31 mouse cellular contexts compared by ENCODE assay signal in genomic region chr5:91048397-91048796, GRCm38 (mm10). TPM values are rescaled to one million over a fixed set of nuclear protein-coding genes. Genes with fewer than 3 reads are reported as not detected.
DNase-seq lines count a peak whose midpoint lies in the region; ATAC-seq and TF ChIP-seq lines count a peak whose summit lies in the region.
"Had no signal": no experiment of that assay in that cellular context is flagged by ENCODE, and none has a peak within 500 bp of the region (broad histone marks: within the 10 kb centered on the region; RNA-seq: fewer than 3 reads in every experiment).

No protein-coding gene starts in this region.

- no peak overlapping the region for H3K4me3 ChIP-seq in lung, embryonic 14.5 days (ENCODE audit: low read depth, low read length)
- no peak overlapping the region for H3K4me3 ChIP-seq in lung, postnatal 0 days (ENCODE audit: low read depth, low read length)
- no peak overlapping the region for H3K4me3 ChIP-seq in stomach, embryonic 15.5 days (replicated peaks)
- H3K4me3 ChIP-seq: embryonic facial prominence, embryonic 12.5 days; embryonic facial prominence, embryonic 15.5 days; heart, embryonic 12.5 days; heart, embryonic 15.5 days; hindbrain, embryonic 10.5 days; hindbrain, embryonic 13.5 days had no signal

- WGBS in lung, embryonic 14.5 days: 48% methylated on average over 8 of the region's 8 CpGs
- WGBS in lung, postnatal 0 days: 51% methylated on average over 8 of the region's 8 CpGs
- WGBS in stomach, embryonic 15.5 days: 43% methylated on average over 8 of the region's 8 CpGs

- peak; percentile 54 for DNase-seq in lung, embryonic 14.5 days
- DNase-seq in lung, postnatal 10 days: no peak
- DNase-seq in lung, postnatal 0 days (ENCODE audit: low spot score): no peak
- DNase-seq in lung, postnatal 4 days: no peak
- no peak for DNase-seq in ovary, adult 18-20 months (ENCODE audit: low spot score)
- DNase-seq in layer of hippocampus, adult 18-20 months (ENCODE audit: low spot score in 2 of 2): no peak
- DNase-seq: adrenal gland, postnatal 10 days; adrenal gland, postnatal 36 days; B cell, adult 2 months; cerebellum, adult 18-20 months; cerebellum, adult 9-10 months; cerebellum, postnatal 14 days; forebrain, postnatal 0 days; gastrocnemius, postnatal 25 days; heart, adult 18-20 months; heart, postnatal 10 days; heart, postnatal 36 days had no signal

- no peak for TF ChIP-seq CTCF in lung, embryonic 14.5 days (IDR thresholded peaks at IDR 0.05; ENCODE audit: low read depth)
- no peak for TF ChIP-seq CTCF in lung, postnatal 0 days (IDR thresholded peaks at IDR 0.05)

- H3K4me1 ChIP-seq in lung, embryonic 14.5 days (ENCODE audit: insufficient read depth): no peaks in the 10 kb centered on the region
- no peaks in the 10 kb centered on the region for H3K4me1 ChIP-seq in lung, postnatal 0 days (ENCODE audit: insufficient read depth, low read depth, low read length)
- H3K4me1 ChIP-seq in stomach, embryonic 15.5 days: no peaks in the 10 kb centered on the region
- H3K4me1 ChIP-seq: embryonic facial prominence, embryonic 12.5 days; embryonic facial prominence, embryonic 15.5 days; heart, embryonic 12.5 days; heart, embryonic 15.5 days; hindbrain, embryonic 10.5 days; hindbrain, embryonic 13.5 days had no signal

- H3K4me2 ChIP-seq in lung, embryonic 14.5 days: no peak overlapping the region
- H3K4me2 ChIP-seq in lung, postnatal 0 days (replicated peaks; ENCODE audit: low read depth, low read length): no peak overlapping the region
- H3K4me2 ChIP-seq in stomach, embryonic 15.5 days: no peak overlapping the region
- H3K4me2 ChIP-seq: embryonic facial prominence, embryonic 12.5 days; embryonic facial prominence, embryonic 15.5 days; heart, embryonic 12.5 days; heart, embryonic 15.5 days; hindbrain, embryonic 13.5 days had no signal

- H3K9ac ChIP-seq in lung, embryonic 14.5 days: no peak overlapping the region
- no peak overlapping the region for H3K9ac ChIP-seq in lung, postnatal 0 days (replicated peaks; ENCODE audit: low read depth)
- H3K9ac ChIP-seq in stomach, embryonic 15.5 days: no peak overlapping the region
- H3K9ac ChIP-seq: embryonic facial prominence, embryonic 12.5 days; embryonic facial prominence, embryonic 15.5 days; forebrain, postnatal 0 days; heart, embryonic 12.5 days; heart, embryonic 15.5 days; hindbrain, embryonic 13.5 days had no signal

- ATAC-seq in lung, embryonic 14.5 days (ENCODE audit: insufficient read depth): peak; percentile 49; the same call in 1 of the 2 replicates
- ATAC-seq in lung, postnatal 0 days: peak; percentile 25; the same call in 1 of the 2 replicates
- no peak for ATAC-seq in stomach, embryonic 15.5 days (ENCODE audit: insufficient read depth, low FRiP score, low read depth)
- ATAC-seq: forebrain, embryonic 14.5 days; forebrain, postnatal 0 days; Patski had no signal

- H3K9me3 ChIP-seq in lung, embryonic 14.5 days (ENCODE audit: low read depth, low read length): no peaks in the 10 kb centered on the region
- no peaks in the 10 kb centered on the region for H3K9me3 ChIP-seq in lung, postnatal 0 days (ENCODE audit: low read length)
- H3K9me3 ChIP-seq in stomach, embryonic 15.5 days: no peaks in the 10 kb centered on the region
- H3K9me3 ChIP-seq: embryonic facial prominence, embryonic 12.5 days; embryonic facial prominence, embryonic 15.5 days; G1E; heart, embryonic 12.5 days; heart, embryonic 15.5 days; hindbrain, embryonic 10.5 days; hindbrain, embryonic 13.5 days had no signal

- H3K27ac ChIP-seq in lung, embryonic 14.5 days (ENCODE audit: low read depth): no peak overlapping the region
- no peak overlapping the region for H3K27ac ChIP-seq in lung, postnatal 0 days (ENCODE audit: low read length)
- peak overlapping the region; percentile 46; the same call in 1 of the 2 replicates for H3K27ac ChIP-seq in stomach, embryonic 15.5 days
- H3K27ac ChIP-seq: embryonic facial prominence, embryonic 12.5 days; embryonic facial prominence, embryonic 15.5 days; heart, embryonic 15.5 days; hindbrain, embryonic 10.5 days; hindbrain, embryonic 13.5 days had no signal

- TF ChIP-seq EP300 in lung, postnatal 0 days (IDR thresholded peaks at IDR 0.05): no peak; the same call in 1 of the 2 replicates

- no peaks in the 10 kb centered on the region for H3K27me3 ChIP-seq in lung, embryonic 14.5 days (ENCODE audit: insufficient read depth, low read length)
- no peaks in the 10 kb centered on the region for H3K27me3 ChIP-seq in lung, postnatal 0 days (replicated peaks; ENCODE audit: insufficient read depth, low read length)
- H3K27me3 ChIP-seq in stomach, embryonic 15.5 days (replicated peaks): no peaks in the 10 kb centered on the region
- H3K27me3 ChIP-seq: CH12.LX; embryonic facial prominence, embryonic 12.5 days; embryonic facial prominence, embryonic 15.5 days; heart, embryonic 12.5 days; heart, embryonic 15.5 days; hindbrain, embryonic 13.5 days had no signal

- H3K36me3 ChIP-seq in lung, embryonic 14.5 days (ENCODE audit: insufficient read depth): no peaks in the 10 kb centered on the region
- H3K36me3 ChIP-seq in lung, postnatal 0 days (ENCODE audit: insufficient read depth, low read length): no peaks in the 10 kb centered on the region
- H3K36me3 ChIP-seq in stomach, embryonic 15.5 days: no peaks in the 10 kb centered on the region
- H3K36me3 ChIP-seq: embryonic facial prominence, embryonic 12.5 days; embryonic facial prominence, embryonic 15.5 days; G1E; heart, embryonic 12.5 days; heart, embryonic 15.5 days; hindbrain, embryonic 10.5 days; hindbrain, embryonic 13.5 days had no signal

RNA-seq across cellular contexts. Expression of gene Epgn, which starts 21.1 kb away (rescaled TPM):
- polyA plus RNA-seq in lung, embryonic 14.5 days (2014; fragmentation: Nextera tagmentation; extraction: Ambion mirVana): 0.18 TPM in 1 of 2 replicates, not detected in the other
- polyA plus RNA-seq in lung, postnatal 0 days (2015; fragmentation: Nextera tagmentation; extraction: Ambion mirVana): not detected in 2 replicates
- 0.08 and 0.15 TPM in 2 replicates for polyA plus RNA-seq in stomach, embryonic 15.5 days (2015; fragmentation: Nextera tagmentation; extraction: Ambion mirVana)
- total RNA-seq in layer of hippocampus, adult 18-20 months (2021): under 1 TPM; 0.35 to 0.58 TPM
- total RNA-seq: adrenal gland, postnatal 10 days; adrenal gland, postnatal 36 days; CH12.LX had no signal
- polyA plus RNA-seq: G1E; heart, embryonic 12.5 days; hindbrain, embryonic 13.5 days had no signal

RNA-seq across cellular contexts. Expression of gene Ereg, which starts 26.0 kb away (rescaled TPM):
- polyA plus RNA-seq in lung, embryonic 14.5 days (2014; fragmentation: Nextera tagmentation; extraction: Ambion mirVana): 0.13 and 0.14 TPM in 2 replicates
- 0.17 and 0.18 TPM in 2 replicates for polyA plus RNA-seq in lung, postnatal 0 days (2015; fragmentation: Nextera tagmentation; extraction: Ambion mirVana)
- polyA plus RNA-seq in stomach, embryonic 15.5 days (2015; fragmentation: Nextera tagmentation; extraction: Ambion mirVana): 0.23 and 0.39 TPM in 2 replicates
- total RNA-seq in layer of hippocampus, adult 18-20 months (2021): not detected
- total RNA-seq: adrenal gland, postnatal 36 days; CH12.LX; G1E; gastrocnemius, adult 8-10 months; gastrocnemius, postnatal 25 days; heart, adult 18-20 months had no signal
- polyA plus RNA-seq: embryonic facial prominence, embryonic 12.5 days; forebrain, embryonic 11.5 days; forebrain, embryonic 14.5 days; forebrain, postnatal 0 days; frontal cortex, adult 2 months; G1E; hindbrain, embryonic 10.5 days; hindbrain, embryonic 13.5 days had no signal
